Mouse (Mus musculus) embryonic facial prominence, embryonic 10.5 days (tissue): ENCODE data around the gene Fxr2. TPM values are rescaled to one million over a fixed set of nuclear protein-coding genes. Genes with fewer than 3 reads are reported as not detected.
A peak's percentile ranks its signal among the peaks of the same experiment; 100 is the strongest.
"Not testable (repeated sequence)": the region's sequence is repeated elsewhere in the genome, so short reads cannot be mapped to it uniquely, and the experiment has no call there.

Source experiments
- DNase-seq: peaks from one replicate; pipeline ENCODE4 v3.0.0-alpha.2; 2017; ENCODE audit warnings: low spot score
- H3K27ac ChIP-seq: fragments of 300-500 bp; sonication (generic); replicated peaks from 2 replicates; pipeline ENCODE4 v1.5.1; 2016; ENCODE audit warnings: mild to moderate bottlenecking
- H3K27me3 ChIP-seq: fragments of 300-500 bp; sonication (generic); replicated peaks from 2 replicates; pipeline ENCODE4 v1.6.1; 2016; ENCODE audit warnings: low read depth, mild to moderate bottlenecking; ENCODE audit not compliant: poor library complexity, severe bottlenecking
- H3K36me3 ChIP-seq: fragments of 300-500 bp; sonication (generic); replicated peaks from 2 replicates; pipeline ENCODE4 v1.6.1; 2016; ENCODE audit warnings: mild to moderate bottlenecking, moderate library complexity
- H3K4me1 ChIP-seq: fragments of 300-500 bp; sonication (generic); 2 replicates; pipeline ENCODE4 v1.6.1; 2016
- H3K4me3 ChIP-seq: fragments of 300-500 bp; sonication (generic); 2 replicates; pipeline ENCODE4 v1.5.1; 2016; ENCODE audit warnings: mild to moderate bottlenecking, moderate library complexity
- H3K9me3 ChIP-seq: fragments of 300-500 bp; sonication (generic); 2 replicates; pipeline ENCODE4 v1.6.1; 2016; ENCODE audit warnings: mild to moderate bottlenecking
- WGBS: fragments of 180-500 bp; shearing (Covaris S2); methylation state at CpG from one replicate; pipeline ENCODE4 v1.1.7; 2016; 5-methylcytosine and 5-hydroxymethylcytosine counted together
- polyA plus RNA-seq: library from polyadenylated mRNA; unstranded; fragments of >200 nt; fragmentation: Nextera tagmentation; extraction: Ambion mirVana; gene quantifications from 2 replicates; pipeline ENCODE4 v1.2.1, GENCODE M21; 2016

The Fxr2 gene
- polyA plus RNA-seq, 1 experiment from 2014 or later: 45.5 TPM

- H3K27me3 ChIP-seq: peaks cover 37% of the 10 kb centered on the region
- peaks cover 56% of the 10 kb centered on the region for H3K4me1 ChIP-seq
- WGBS: 89% methylated on average over 3 of the region's 3 CpGs
Measured at GRCm38 (mm10) chr11:69601768-69602167, 31.0 kb upstream of the Fxr2 start.

GRCm38 (mm10) chr11:69603516-69603915 is 29.3 kb upstream of the Fxr2 start:
- H3K27ac ChIP-seq: no peak overlapping the region; the same call in 1 of the 2 replicates
- no peaks in the 10 kb centered on the region for H3K9me3 ChIP-seq
- H3K4me1 ChIP-seq: peaks cover 56% of the 10 kb centered on the region
- DNase-seq: no peak
- no peaks in the 10 kb centered on the region for H3K36me3 ChIP-seq
- WGBS: 68% methylated on average over 8 of the region's 8 CpGs
- H3K27me3 ChIP-seq: peaks cover 40% of the 10 kb centered on the region
- peak overlapping the region; percentile 74; the same call in 1 of the 2 replicates for H3K4me3 ChIP-seq

More at GRCm38 (mm10) chr11:69601768-69602167, 31.0 kb upstream of the Fxr2 start:
- DNase-seq: no peak
- Histone ChIP-seq H3K27ac (no peak overlapping the region), H3K9me3 (no peaks in the 10 kb centered on the region), H3K4me3 (no peak overlapping the region), H3K36me3 (no peaks in the 10 kb centered on the region)

- Histone ChIP-seq H3K36me3 (no peaks in the 10 kb centered on the region), H3K9me3 (no peaks in the 10 kb centered on the region), H3K4me3 (peak overlapping the region; percentile 74), H3K27me3 (peaks cover 40% of the 10 kb centered on the region), H3K4me1 (peaks cover 52% of the 10 kb centered on the region), H3K27ac (peak overlapping the region; percentile 77; the same call in 1 of the 2 replicates)
- DNase-seq: no peak
- WGBS: 53% methylated on average over 3 of the region's 3 CpGs
Measured at GRCm38 (mm10) chr11:69604347-69604746, 28.4 kb upstream of the Fxr2 start.

- Histone ChIP-seq H3K36me3 (no peaks in the 10 kb centered on the region), H3K27ac (peak overlapping the region; percentile 77), H3K4me1 (peaks cover 46% of the 10 kb centered on the region), H3K9me3 (no peaks in the 10 kb centered on the region), H3K27me3 (peaks cover 40% of the 10 kb centered on the region), H3K4me3 (peak overlapping the region; percentile 74)
- WGBS: under 1% methylated on average over 73 of the region's 73 CpGs
- peak; percentile 44 for DNase-seq
Measured at GRCm38 (mm10) chr11:69604795-69605664, 27.8 kb upstream of the Fxr2 start.

- Histone ChIP-seq H3K4me3 (peak within 1 kb of the TSS; percentile 74), H3K27me3 (peaks cover 40% of the 10 kb centered on the region), H3K36me3 (no peaks in the 10 kb centered on the region), H3K27ac (peak within 1 kb of the TSS; percentile 77), H3K9me3 (no peaks in the 10 kb centered on the region), H3K4me1 (peaks cover 40% of the 10 kb centered on the region)
- DNase-seq: peak; percentile 82
- WGBS: 4% methylated on average over 32 of the region's 32 CpGs
Measured at GRCm38 (mm10) chr11:69605726-69606490, 26.9 kb upstream of the Fxr2 start, which contains the start of gene Atp1b2. TSS of gene Atp1b2 (minus strand) at chr11:69605942.

- peaks cover 37% of the 10 kb centered on the region for H3K4me1 ChIP-seq
- no peaks in the 10 kb centered on the region for H3K36me3 ChIP-seq
- DNase-seq: no peak
- peak overlapping the region; percentile 74 for H3K4me3 ChIP-seq
- H3K9me3 ChIP-seq: no peaks in the 10 kb centered on the region
- peak overlapping the region; percentile 48; the same call in 1 of the 2 replicates for H3K27ac ChIP-seq
- WGBS: 67% methylated on average over 2 of the region's 2 CpGs
- peaks cover 40% of the 10 kb centered on the region for H3K27me3 ChIP-seq
Measured at GRCm38 (mm10) chr11:69606491-69606795, 26.3 kb upstream of the Fxr2 start.

- H3K9me3 ChIP-seq: no peaks in the 10 kb centered on the region
- 90% methylated on average over 2 of the region's 2 CpGs for WGBS
- no peak overlapping the region for H3K27ac ChIP-seq
- H3K27me3 ChIP-seq: peaks cover 40% of the 10 kb centered on the region
- DNase-seq: no peak
- H3K4me3 ChIP-seq: peak overlapping the region; percentile 74; the same call in 1 of the 2 replicates
- H3K36me3 ChIP-seq: no peaks in the 10 kb centered on the region
- peaks cover 37% of the 10 kb centered on the region for H3K4me1 ChIP-seq
Measured at GRCm38 (mm10) chr11:69606832-69607231, 26.0 kb upstream of the Fxr2 start.

- Histone ChIP-seq H3K4me1 (peaks cover 38% of the 10 kb centered on the region), H3K27ac (no peak overlapping the region), H3K27me3 (peaks cover 35% of the 10 kb centered on the region), H3K36me3 (no peaks in the 10 kb centered on the region), H3K4me3 (no peak overlapping the region), H3K9me3 (no peaks in the 10 kb centered on the region)
- WGBS: 85% methylated on average over 3 of the region's 3 CpGs
- no peak for DNase-seq
Measured at GRCm38 (mm10) chr11:69608525-69608924, 24.3 kb upstream of the Fxr2 start.

- 63% methylated on average over 7 of the region's 7 CpGs for WGBS
- no peaks in the 10 kb centered on the region for H3K9me3 ChIP-seq
- peaks cover 26% of the 10 kb centered on the region for H3K27me3 ChIP-seq
- H3K4me3 ChIP-seq: no peak overlapping the region
- H3K4me1 ChIP-seq: peaks cover 34% of the 10 kb centered on the region
- DNase-seq: no peak
- H3K27ac ChIP-seq: no peak overlapping the region
- no peaks in the 10 kb centered on the region for H3K36me3 ChIP-seq
Measured at GRCm38 (mm10) chr11:69609416-69609815, 23.4 kb upstream of the Fxr2 start.

- peaks cover 19% of the 10 kb centered on the region for H3K4me1 ChIP-seq
- WGBS: 68% methylated on average over 4 of the region's 4 CpGs
- no peaks in the 10 kb centered on the region for H3K36me3 ChIP-seq
- peaks cover 25% of the 10 kb centered on the region for H3K27me3 ChIP-seq
- H3K9me3 ChIP-seq: no peaks in the 10 kb centered on the region
- DNase-seq: no peak
- no peak overlapping the region for H3K27ac ChIP-seq
- no peak overlapping the region for H3K4me3 ChIP-seq
Measured at GRCm38 (mm10) chr11:69610899-69611298, 21.9 kb upstream of the Fxr2 start.

- Histone ChIP-seq H3K9me3 (no peaks in the 10 kb centered on the region), H3K4me1 (peaks cover 17% of the 10 kb centered on the region), H3K27me3 (peaks cover 35% of the 10 kb centered on the region), H3K36me3 (no peaks in the 10 kb centered on the region), H3K27ac (peak overlapping the region; percentile 61), H3K4me3 (peak overlapping the region; percentile 34)
- WGBS: 7% methylated on average over 19 of the region's 19 CpGs
- DNase-seq: peak; percentile 89
Measured at GRCm38 (mm10) chr11:69613553-69614256, 19.1 kb upstream of the Fxr2 start.

- not testable (repeated sequence) for H3K9me3 ChIP-seq, DNase-seq, H3K36me3 ChIP-seq, H3K27ac ChIP-seq
- Histone ChIP-seq H3K4me1 (peaks cover 17% of the 10 kb centered on the region), H3K4me3 (peak overlapping the region; percentile 34; the same call in 1 of the 2 replicates), H3K27me3 (peaks cover 35% of the 10 kb centered on the region)
- 52% methylated on average over 11 of the region's 11 CpGs for WGBS
Measured at GRCm38 (mm10) chr11:69614257-69614588, 18.6 kb upstream of the Fxr2 start.
